Mouse (Mus musculus): ENCODE results near the gene Trim69. TPM values are rescaled to one million over a fixed set of nuclear protein-coding genes. Genes with fewer than 3 reads are reported as not detected.
"Not testable (repeated sequence)": the region's sequence is repeated elsewhere in the genome, so short reads cannot be mapped to it uniquely, and the experiment has no call there.

Trim69 gene
- polyA plus RNA-seq, 1 experiment from 2014 or later = not detected

- no peaks in the 10 kb centered on the region for H3K4me1 ChIP-seq
- H3K9ac ChIP-seq = no peak overlapping the region
- H3K27me3 ChIP-seq = no peaks in the 10 kb centered on the region
- H3K36me3 ChIP-seq = no peaks in the 10 kb centered on the region
- no peak overlapping the region for H3K4me2 ChIP-seq (replicated peaks)
- no peaks in the 10 kb centered on the region for H3K9me3 ChIP-seq
- no peak overlapping the region for H3K27ac ChIP-seq
- no peak overlapping the region for H3K4me3 ChIP-seq
- WGBS = 80% methylated on average over 8 of the region's 8 CpGs
- ATAC-seq (ENCODE audit: insufficient number of reproducible peaks, insufficient read depth, low FRiP score, low TSS enrichment) = no peak
Measured at GRCm38 (mm10) chr2:122180051-122180822, 19.7 kb downstream of the Trim69 start.

GRCm38 (mm10) chr2:122185086-122185485, 24.6 kb downstream of the Trim69 start:
- no peak overlapping the region for H3K4me3 ChIP-seq
- H3K9me3 ChIP-seq = no peaks in the 10 kb centered on the region
- no peaks in the 10 kb centered on the region for H3K36me3 ChIP-seq
- H3K9ac ChIP-seq = no peak overlapping the region
- no peak for ATAC-seq (ENCODE audit: insufficient number of reproducible peaks, insufficient read depth, low FRiP score, low TSS enrichment)
- no peaks in the 10 kb centered on the region for H3K27me3 ChIP-seq
- H3K27ac ChIP-seq = no peak overlapping the region
- no peaks in the 10 kb centered on the region for H3K4me1 ChIP-seq
- WGBS = 91% methylated on average over 4 of the region's 4 CpGs
- no peak overlapping the region for H3K4me2 ChIP-seq (replicated peaks)

- no peak within 1 kb of the TSS for H3K27ac ChIP-seq
- no peak within 1 kb of the TSS for H3K4me2 ChIP-seq (replicated peaks)
- H3K9me3 ChIP-seq = no peaks in the 10 kb centered on the region
- H3K4me1 ChIP-seq = no peaks in the 10 kb centered on the region
- no peaks in the 10 kb centered on the region for H3K27me3 ChIP-seq
- no peak within 1 kb of the TSS for H3K4me3 ChIP-seq
- no peak for ATAC-seq (ENCODE audit: insufficient number of reproducible peaks, insufficient read depth, low FRiP score, low TSS enrichment)
- H3K9ac ChIP-seq = no peak within 1 kb of the TSS
- no peaks in the 10 kb centered on the region for H3K36me3 ChIP-seq
- WGBS = 85% methylated on average over 17 of the region's 17 CpGs
Measured at GRCm38 (mm10) chr2:122186106-122186505, 25.6 kb downstream of the Trim69 start, which contains the start of the genes Patl2 and Terb2. Patl2 (minus strand) TSS chr2:122186189. Terb2 (plus strand) TSS chr2:122186272.

- Histone ChIP-seq H3K27me3 (no peaks in the 10 kb centered on the region), H3K9me3 (no peaks in the 10 kb centered on the region), H3K9ac (no peak overlapping the region), H3K4me2 (replicated peaks) (no peak overlapping the region), H3K36me3 (no peaks in the 10 kb centered on the region), H3K4me1 (no peaks in the 10 kb centered on the region), H3K4me3 (no peak overlapping the region), H3K27ac (no peak overlapping the region)
- no peak for ATAC-seq (ENCODE audit: insufficient number of reproducible peaks, insufficient read depth, low FRiP score, low TSS enrichment)
- 88% methylated on average over 3 of the region's 3 CpGs for WGBS
Measured at GRCm38 (mm10) chr2:122186751-122187150, 26.3 kb downstream of the Trim69 start.

- 82% methylated on average over 3 of the region's 3 CpGs for WGBS
- ATAC-seq (ENCODE audit: insufficient number of reproducible peaks, insufficient read depth, low FRiP score, low TSS enrichment) = no peak
Measured at GRCm38 (mm10) chr2:122191849-122192248, 31.3 kb downstream of the Trim69 start.

GRCm38 (mm10) chr2:122194509-122194929, 34.0 kb downstream of the Trim69 start:
- Histone ChIP-seq H3K9me3 (no peaks in the 10 kb centered on the region), H3K4me3 (no peak overlapping the region), H3K4me2 (replicated peaks) (no peak overlapping the region), H3K27ac (no peak overlapping the region), H3K36me3 (no peaks in the 10 kb centered on the region), H3K27me3 (no peaks in the 10 kb centered on the region), H3K9ac (no peak overlapping the region), H3K4me1 (no peaks in the 10 kb centered on the region)
- no peak for ATAC-seq (ENCODE audit: insufficient number of reproducible peaks, insufficient read depth, low FRiP score, low TSS enrichment)
- WGBS = 62% methylated on average over 1 of the region's 1 CpGs

More at GRCm38 (mm10) chr2:122191849-122192248, 31.3 kb downstream of the Trim69 start:
- no peak overlapping the region for H3K4me2 ChIP-seq (replicated peaks)
- no peak overlapping the region for H3K9ac ChIP-seq
- no peaks in the 10 kb centered on the region for H3K9me3 ChIP-seq
- H3K27ac ChIP-seq = no peak overlapping the region
- no peaks in the 10 kb centered on the region for H3K27me3 ChIP-seq
- H3K36me3 ChIP-seq = no peaks in the 10 kb centered on the region
- no peak overlapping the region for H3K4me3 ChIP-seq
- H3K4me1 ChIP-seq = no peaks in the 10 kb centered on the region

- H3K9ac ChIP-seq = no peak overlapping the region
- H3K9me3 ChIP-seq = no peaks in the 10 kb centered on the region
- H3K27me3 ChIP-seq = no peaks in the 10 kb centered on the region
- WGBS = 86% methylated on average over 1 of the region's 1 CpGs
- H3K27ac ChIP-seq = no peak overlapping the region
- ATAC-seq (ENCODE audit: insufficient number of reproducible peaks, insufficient read depth, low FRiP score, low TSS enrichment) = no peak
- no peaks in the 10 kb centered on the region for H3K4me1 ChIP-seq
- H3K4me3 ChIP-seq = no peak overlapping the region
- no peaks in the 10 kb centered on the region for H3K36me3 ChIP-seq
- no peak overlapping the region for H3K4me2 ChIP-seq (replicated peaks)
Measured at GRCm38 (mm10) chr2:122201501-122201900, 41.0 kb downstream of the Trim69 start.

GRCm38 (mm10) chr2:122206440-122207107, 46.1 kb downstream of the Trim69 start:
- Histone ChIP-seq H3K4me1 (no peaks in the 10 kb centered on the region), H3K9ac (no peak overlapping the region), H3K4me2 (replicated peaks) (no peak overlapping the region), H3K27ac (no peak overlapping the region), H3K9me3 (no peaks in the 10 kb centered on the region), H3K4me3 (no peak overlapping the region), H3K36me3 (no peaks in the 10 kb centered on the region), H3K27me3 (no peaks in the 10 kb centered on the region)
- WGBS = 61% methylated on average over 2 of the region's 2 CpGs
- ATAC-seq (ENCODE audit: insufficient number of reproducible peaks, insufficient read depth, low FRiP score, low TSS enrichment) = no peak

- H3K36me3 ChIP-seq = no peaks in the 10 kb centered on the region
- no peak for ATAC-seq (ENCODE audit: insufficient number of reproducible peaks, insufficient read depth, low FRiP score, low TSS enrichment)
- no peaks in the 10 kb centered on the region for H3K27me3 ChIP-seq
- no peaks in the 10 kb centered on the region for H3K9me3 ChIP-seq
- no peak overlapping the region for H3K4me2 ChIP-seq (replicated peaks)
- WGBS = 61% methylated on average over 3 of the region's 3 CpGs
- H3K4me1 ChIP-seq = no peaks in the 10 kb centered on the region
- no peak overlapping the region for H3K27ac ChIP-seq
- no peak overlapping the region for H3K9ac ChIP-seq
- H3K4me3 ChIP-seq = no peak overlapping the region
Measured at GRCm38 (mm10) chr2:122210534-122211228, 50.2 kb downstream of the Trim69 start.

- H3K27ac ChIP-seq; H3K9me3 ChIP-seq; H3K4me1 ChIP-seq; H3K36me3 ChIP-seq; H3K4me2 ChIP-seq (replicated peaks); H3K9ac ChIP-seq; H3K27me3 ChIP-seq; H3K4me3 ChIP-seq; ATAC-seq (ENCODE audit: insufficient number of reproducible peaks, insufficient read depth, low FRiP score, low TSS enrichment): not testable (repeated sequence)
- WGBS = 86% methylated on average over 4 of the region's 4 CpGs
Measured at GRCm38 (mm10) chr2:122217075-122217474, 56.6 kb downstream of the Trim69 start.

GRCm38 (mm10) chr2:122218234-122218633, 57.7 kb downstream of the Trim69 start:
- Histone ChIP-seq H3K4me1 (no peaks in the 10 kb centered on the region), H3K4me3 (no peak overlapping the region), H3K36me3 (no peaks in the 10 kb centered on the region), H3K9ac (no peak overlapping the region), H3K9me3 (no peaks in the 10 kb centered on the region), H3K4me2 (replicated peaks) (no peak overlapping the region), H3K27me3 (no peaks in the 10 kb centered on the region), H3K27ac (no peak overlapping the region)
- ATAC-seq (ENCODE audit: insufficient number of reproducible peaks, insufficient read depth, low FRiP score, low TSS enrichment) = no peak
- WGBS = 75% methylated on average over 2 of the region's 2 CpGs
